Mouse (Mus musculus): ENCODE measurements around the gene Sptssa.

Sptssa gene

DNA sequence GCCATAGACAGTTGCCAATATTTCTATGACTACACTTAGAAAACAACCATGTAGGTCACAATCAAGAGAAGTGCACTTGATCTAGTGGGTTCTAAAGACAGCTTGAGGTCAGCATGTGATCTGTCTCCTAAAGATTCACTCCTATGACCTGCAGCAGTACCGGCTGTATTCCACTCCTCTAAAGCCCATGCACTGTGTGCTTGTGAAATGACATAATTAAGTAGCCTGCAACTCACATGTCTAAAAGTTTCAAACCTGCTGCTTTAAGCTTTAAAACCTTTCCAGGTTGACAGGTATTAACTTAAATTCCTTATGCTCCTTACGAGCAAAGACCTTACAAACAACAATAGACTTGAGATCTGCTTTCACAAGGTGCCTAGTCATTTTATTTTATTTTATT, 853 bp upstream of the Sptssa start:
- in situ Hi-C loops (cut with MboI; ENCODE audit: unreplicated experiment in 2 of 2) = loop anchor here in 1 of 2 experiments (25.0 kb wide), 1 partner anchor 1680 kb away; the partner anchor contains the start of gene Mbip

GRCm38 (mm10) chr12:54656039-54656395, 356 bp downstream of the Sptssa start:
- in situ Hi-C loops (cut with MboI; ENCODE audit: unreplicated experiment in 2 of 2) = loop anchor here in 1 of 2 experiments (25.0 kb wide), 1 partner anchor 1681 kb away; the partner anchor contains the start of gene Mbip

GRCm38 (mm10) chr12:54655292-54656038, 908 bp downstream of the Sptssa start:
- in situ Hi-C loops (cut with MboI; ENCODE audit: unreplicated experiment in 2 of 2) = loop anchor here in 1 of 2 experiments (25.0 kb wide), 1 partner anchor 1682 kb away; the partner anchor contains the start of gene Mbip

DNA sequence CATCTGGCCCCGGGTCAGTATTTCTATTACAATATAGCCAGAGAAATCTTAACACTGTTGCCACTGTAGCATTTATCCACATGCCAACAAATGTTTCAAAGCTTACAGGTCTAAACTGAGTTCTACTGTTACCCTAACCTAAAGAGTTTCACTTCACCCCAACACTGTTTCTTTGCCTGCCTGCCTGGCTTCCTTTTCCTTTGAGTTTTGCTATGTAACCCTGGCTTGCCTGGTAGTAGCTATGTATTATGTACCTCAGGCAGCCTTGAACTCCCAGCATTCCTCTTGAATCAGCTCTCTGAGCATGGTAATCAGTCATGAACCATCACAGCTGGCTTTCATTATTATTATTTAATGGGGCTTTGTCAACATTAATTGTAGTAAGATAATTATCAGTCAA, 1.6 kb downstream of the Sptssa start:
- in situ Hi-C loops (cut with MboI; ENCODE audit: unreplicated experiment in 2 of 2) = loop anchor here in 1 of 2 experiments (25.0 kb wide), 1 partner anchor 1683 kb away; the partner anchor contains the start of gene Mbip

GRCm38 (mm10) chr12:54654141-54654540, 2.2 kb downstream of the Sptssa start:
- in situ Hi-C loops (cut with MboI; ENCODE audit: unreplicated experiment in 2 of 2) = loop anchor here in 1 of 2 experiments (25.0 kb wide), 1 partner anchor 1683 kb away; the partner anchor contains the start of gene Mbip

GRCm38 (mm10) chr12:54652346-54652745, 4.0 kb downstream of the Sptssa start:
- in situ Hi-C loops (cut with MboI; ENCODE audit: unreplicated experiment in 2 of 2) = loop anchor here in 1 of 2 experiments (25.0 kb wide), 1 partner anchor 1685 kb away; the partner anchor contains the start of gene Mbip

GRCm38 (mm10) chr12:54651820-54652219, 4.6 kb downstream of the Sptssa start:
- in situ Hi-C loops (cut with MboI; ENCODE audit: unreplicated experiment in 2 of 2) = loop anchor here in 1 of 2 experiments (25.0 kb wide), 1 partner anchor 1685 kb away; the partner anchor contains the start of gene Mbip

- in situ Hi-C loops (cut with MboI; ENCODE audit: unreplicated experiment in 2 of 2) = loop anchor here in 1 of 2 experiments (25.0 kb wide), 1 partner anchor 1686 kb away; the partner anchor contains the start of gene Mbip
Measured at GRCm38 (mm10) chr12:54651158-54651557, 5.2 kb downstream of the Sptssa start.

DNA sequence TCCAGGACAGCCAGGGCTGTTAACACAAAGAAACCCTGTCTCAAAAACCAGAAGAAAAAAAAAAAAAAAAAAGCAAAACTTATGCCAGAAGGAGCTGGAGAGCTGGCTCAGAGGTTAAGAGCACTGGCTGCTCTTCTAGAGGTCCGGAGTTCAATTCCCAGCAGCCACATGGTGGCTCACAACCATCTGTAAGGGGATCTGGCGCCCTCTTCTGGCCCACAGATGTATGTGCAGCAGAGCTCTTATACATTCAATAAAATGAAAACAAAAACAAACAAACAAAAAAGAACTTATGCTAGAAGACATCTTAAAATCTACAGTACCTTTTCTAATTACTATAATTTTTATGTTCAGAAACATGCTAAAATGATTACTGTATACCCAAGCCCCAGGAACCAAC, 11.4 kb downstream of the Sptssa start:
- in situ Hi-C loops (cut with MboI; ENCODE audit: unreplicated experiment in 2 of 2) = no loop called here

- in situ Hi-C loops (cut with MboI; ENCODE audit: unreplicated experiment in 2 of 2) = no loop called here
Measured at GRCm38 (mm10) chr12:54643320-54643892, 13.0 kb downstream of the Sptssa start.

GRCm38 (mm10) chr12:54641374-54641773, 15.0 kb downstream of the Sptssa start:
- in situ Hi-C loops (cut with MboI; ENCODE audit: unreplicated experiment in 2 of 2) = no loop called here

DNA sequence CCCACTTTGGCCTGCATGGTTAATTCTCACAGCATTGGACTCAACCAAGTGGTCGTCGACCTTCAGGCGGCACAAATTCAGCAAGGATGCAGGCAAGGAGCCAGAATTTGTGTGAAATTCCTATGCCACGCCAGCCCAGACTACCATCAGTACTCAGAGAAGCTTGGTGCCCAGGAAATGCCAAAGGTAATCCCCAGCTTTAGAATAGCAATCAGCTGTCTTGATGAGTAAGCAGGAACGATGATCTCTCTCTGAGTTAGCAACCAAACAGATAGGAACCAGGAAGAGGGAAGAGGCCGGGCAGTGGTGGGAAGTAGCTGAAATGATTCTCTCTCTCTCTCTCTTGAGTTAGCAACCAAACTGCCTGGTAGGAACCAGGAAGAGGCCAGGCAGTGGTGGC, 16.1 kb downstream of the Sptssa start:
- in situ Hi-C loops (cut with MboI; ENCODE audit: unreplicated experiment in 2 of 2) = no loop called here

- in situ Hi-C loops (cut with MboI; ENCODE audit: unreplicated experiment in 2 of 2) = no loop called here
Measured at GRCm38 (mm10) chr12:54637033-54637432, 19.3 kb downstream of the Sptssa start.

GRCm38 (mm10) chr12:54632141-54632540, 24.2 kb downstream of the Sptssa start:
- in situ Hi-C loops (cut with MboI; ENCODE audit: unreplicated experiment in 2 of 2) = no loop called here

DNA sequence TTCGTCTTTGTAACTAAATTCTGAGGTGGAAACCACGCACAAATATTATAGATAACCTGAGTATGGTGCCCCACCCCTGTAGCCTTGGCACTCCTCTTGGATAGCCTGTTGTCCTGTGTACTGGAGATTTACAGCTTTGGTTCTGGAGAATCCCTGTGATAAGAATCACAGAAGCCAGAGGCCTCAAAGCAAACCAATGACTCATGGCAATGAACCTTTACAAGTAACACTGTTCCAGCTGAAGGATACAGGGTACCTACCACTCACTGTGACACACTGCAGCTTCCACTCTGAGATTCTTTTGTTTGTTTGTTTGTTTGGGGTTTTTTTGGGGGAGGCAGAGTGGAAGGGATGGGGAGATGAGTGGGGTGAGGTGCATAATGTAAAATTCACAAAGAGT, 34.4 kb downstream of the Sptssa start:
- in situ Hi-C loops (cut with MboI; ENCODE audit: unreplicated experiment in 2 of 2) = no loop called here

- in situ Hi-C loops (cut with MboI; ENCODE audit: unreplicated experiment in 2 of 2) = no loop called here
Measured at GRCm38 (mm10) chr12:54620042-54620705, 36.2 kb downstream of the Sptssa start.

- in situ Hi-C loops (cut with MboI; ENCODE audit: unreplicated experiment in 2 of 2) = no loop called here
Measured at GRCm38 (mm10) chr12:54608988-54609387, 47.4 kb downstream of the Sptssa start.

DNA sequence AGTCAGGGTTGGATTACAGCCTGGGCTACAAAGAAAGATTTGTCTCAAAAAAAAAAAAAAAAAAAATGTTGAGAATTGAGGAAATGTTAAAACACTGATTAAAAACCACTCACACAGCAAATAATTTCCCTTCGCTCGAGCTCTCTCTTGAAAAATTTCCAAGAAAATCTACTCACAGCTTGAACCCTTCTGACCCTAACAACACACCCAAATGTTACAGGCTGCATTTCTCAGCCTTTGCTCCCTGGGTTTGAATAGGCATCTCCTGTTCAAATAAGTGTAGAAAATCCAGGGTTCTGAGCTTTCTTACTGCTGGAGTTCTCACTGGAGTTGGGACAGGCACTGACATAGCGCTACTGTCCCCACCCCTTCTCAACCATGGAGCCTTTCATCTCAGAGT, 51.2 kb downstream of the Sptssa start:
- in situ Hi-C loops (cut with MboI; ENCODE audit: unreplicated experiment in 2 of 2) = no loop called here

DNA sequence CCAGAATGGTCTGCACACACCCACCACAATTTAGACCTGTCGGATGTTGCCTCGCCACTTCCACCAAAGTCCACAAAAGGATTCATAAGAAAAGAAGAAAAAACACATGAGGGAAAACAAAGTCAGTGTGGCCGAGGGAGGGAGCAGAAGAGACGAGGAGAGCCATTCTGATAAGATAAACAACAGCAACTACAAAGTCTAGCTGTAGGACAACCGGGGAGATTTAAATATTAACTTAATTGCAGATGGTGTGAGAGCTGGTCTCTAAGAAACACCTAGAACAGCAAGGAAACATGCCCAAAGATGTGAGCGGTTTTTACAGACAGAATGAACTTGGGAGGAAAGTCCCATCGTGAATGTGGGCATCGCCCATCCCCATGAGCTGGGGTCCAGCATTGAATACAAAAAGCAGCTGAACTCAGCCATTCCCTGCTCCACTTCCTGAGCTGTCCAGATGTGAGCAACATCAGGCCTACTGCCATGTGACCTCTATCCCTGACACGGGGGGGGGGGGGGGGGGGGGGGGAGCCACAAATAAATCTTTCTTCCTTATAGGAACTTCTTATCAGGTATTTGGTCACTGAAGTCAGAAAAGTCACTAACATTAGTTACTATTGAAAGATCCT, 52.7 kb downstream of the Sptssa start:
- in situ Hi-C loops (cut with MboI; ENCODE audit: unreplicated experiment in 2 of 2) = no loop called here

DNA sequence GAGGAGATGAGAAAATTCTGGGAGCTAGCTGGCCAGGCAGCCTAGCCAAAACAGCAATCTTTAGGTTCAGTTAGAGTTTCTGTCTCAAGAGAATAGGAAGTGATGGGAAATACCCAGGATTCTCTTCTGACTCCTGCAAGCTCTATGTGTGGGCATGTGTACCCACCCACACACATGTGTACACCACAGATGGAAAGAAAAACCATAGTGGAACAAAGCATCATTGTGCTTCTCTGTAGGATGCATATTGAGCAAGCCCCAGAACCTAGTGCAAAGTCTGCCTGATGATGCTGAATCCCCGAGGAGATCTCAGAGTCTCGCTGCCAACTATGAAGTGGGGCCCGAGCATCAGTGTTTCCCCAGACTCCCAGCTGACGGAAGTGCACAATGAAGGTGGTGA, 55.9 kb downstream of the Sptssa start:
- in situ Hi-C loops (cut with MboI; ENCODE audit: unreplicated experiment in 2 of 2) = no loop called here

DNA sequence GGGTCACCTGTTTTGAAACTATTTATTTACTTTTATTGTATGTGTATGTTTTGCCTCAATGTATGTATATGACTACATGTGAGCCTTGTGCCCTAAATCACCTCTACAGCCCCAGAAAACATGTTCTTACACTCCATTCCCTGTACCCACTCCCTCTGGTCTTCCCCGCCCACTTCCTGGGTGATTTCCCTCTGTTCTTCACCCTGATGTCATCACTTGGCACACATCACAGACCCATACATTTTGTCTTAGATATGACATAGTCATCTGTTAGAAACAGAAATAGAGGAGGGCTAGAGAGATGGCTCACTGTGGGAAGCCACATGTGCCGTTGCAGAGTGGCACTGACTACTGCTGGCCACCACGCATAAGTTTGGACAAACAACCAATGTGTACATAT, 58.0 kb downstream of the Sptssa start:
- in situ Hi-C loops (cut with MboI; ENCODE audit: unreplicated experiment in 2 of 2) = no loop called here
